Mouse (Mus musculus): ENCODE results near the gene Pcid2.

GRCm38 (mm10) chr8:13028482-13028881 is 76.8 kb downstream of the Pcid2 start:
- TF ChIP-seq MYOD1 (IDR thresholded peaks at IDR 0.05; ENCODE audit: control insufficient read depth, insufficient read length, low read depth), result no peak
- no peak for TF ChIP-seq FOSL1 (IDR thresholded peaks at IDR 0.05; ENCODE audit: insufficient read depth, low read length, poor library complexity, severe bottlenecking)
- no peak for TF ChIP-seq MAX (IDR thresholded peaks at IDR 0.05)
- no peak for TF ChIP-seq CTCF (IDR thresholded peaks at IDR 0.05; ENCODE audit: control insufficient read depth, insufficient read depth, insufficient read length)
- no peak for TF ChIP-seq CEBPB (IDR thresholded peaks at IDR 0.05; ENCODE audit: low read depth)
- no peak for TF ChIP-seq USF1 (IDR thresholded peaks at IDR 0.05; ENCODE audit: low read depth)
